ENCODE assay signal across 15 mouse cellular contexts in the genomic region with DNA sequence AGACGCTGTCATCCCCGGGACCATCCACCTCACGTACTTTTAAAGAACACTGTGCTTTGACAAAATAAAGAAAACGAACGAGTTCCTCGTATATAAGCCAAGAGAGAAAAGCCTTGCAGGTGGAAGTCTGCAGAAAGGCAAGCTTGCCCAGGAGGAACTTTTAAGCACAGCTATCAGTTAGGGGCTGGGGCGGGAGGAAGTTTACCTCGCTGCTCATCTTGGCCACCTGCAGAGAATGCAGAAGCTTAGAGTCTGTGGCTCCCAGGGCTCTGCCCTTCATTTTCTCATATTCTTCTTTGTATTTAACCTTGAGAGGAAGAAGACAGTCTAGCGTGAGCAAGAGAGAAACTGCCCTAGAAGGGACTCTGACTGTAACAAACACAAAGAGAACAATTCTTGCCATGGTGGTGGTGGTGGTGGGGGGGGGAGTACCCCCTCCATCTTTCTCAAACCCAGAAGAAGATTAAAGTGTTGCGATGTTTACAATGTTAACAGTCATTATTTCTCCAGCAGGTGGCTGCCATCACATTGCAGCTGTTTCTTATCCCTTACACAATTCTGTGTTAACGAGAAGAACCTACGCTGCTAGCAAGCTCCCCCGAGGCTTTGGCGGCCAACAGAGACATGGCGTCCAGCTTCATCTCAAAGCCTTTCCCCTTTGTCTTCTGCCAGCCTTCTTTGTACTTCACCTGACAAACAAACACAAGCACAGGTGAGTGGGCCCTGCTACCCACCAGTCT. TPM values are rescaled to one million over a fixed set of nuclear protein-coding genes. Genes with fewer than 3 reads are reported as not detected.
A peak's percentile ranks its signal among the peaks of the same experiment; 100 is the strongest.
DNase-seq lines count a peak whose midpoint lies in the region; ATAC-seq lines count a peak whose summit lies in the region.
"Had no signal": no experiment of that assay in that cellular context is flagged by ENCODE, and none has a peak within 500 bp of the region (broad histone marks: within the 10 kb centered on the region; RNA-seq: fewer than 3 reads in every experiment).

No protein-coding gene starts in this region.

- H3K9ac ChIP-seq in intestine, embryonic 14.5 days (ENCODE audit: low read length): no peak overlapping the region
- H3K9ac ChIP-seq in intestine, embryonic 15.5 days: no peak overlapping the region
- no peak overlapping the region for H3K9ac ChIP-seq in stomach, embryonic 16.5 days (ENCODE audit: low read length)
- H3K9ac ChIP-seq: forebrain, postnatal 0 days; limb, embryonic 13.5 days; midbrain, embryonic 15.5 days; neural tube, embryonic 12.5 days had no signal

- no peaks in the 10 kb centered on the region for H3K36me3 ChIP-seq in intestine, embryonic 14.5 days (ENCODE audit: control insufficient read depth, insufficient read depth, low read length)
- H3K36me3 ChIP-seq in intestine, embryonic 15.5 days: no peaks in the 10 kb centered on the region
- H3K36me3 ChIP-seq in stomach, embryonic 16.5 days (ENCODE audit: control insufficient read depth, insufficient read depth, low read length): no peaks in the 10 kb centered on the region
- H3K36me3 ChIP-seq: limb, embryonic 13.5 days; midbrain, embryonic 15.5 days; neural tube, embryonic 12.5 days had no signal

- peak overlapping the region; percentile 22; the same call in 1 of the 2 replicates for H3K4me2 ChIP-seq in intestine, embryonic 14.5 days (ENCODE audit: low read length)
- H3K4me2 ChIP-seq in intestine, embryonic 15.5 days (replicated peaks): no peak overlapping the region
- H3K4me2 ChIP-seq in stomach, embryonic 16.5 days (ENCODE audit: low read depth, low read length): peak overlapping the region; percentile 14; the same call in 1 of the 2 replicates
- H3K4me2 ChIP-seq: limb, embryonic 13.5 days; midbrain, embryonic 15.5 days; neural tube, embryonic 12.5 days had no signal

- no peak for ATAC-seq in intestine, embryonic 14.5 days (replicated peaks; ENCODE audit: low FRiP score, low TSS enrichment, low read depth)
- ATAC-seq in intestine, embryonic 15.5 days: no peak
- peak; percentile 61; the same call in 1 of the 2 replicates for ATAC-seq in stomach, embryonic 16.5 days (ENCODE audit: insufficient read depth, low FRiP score)
- ATAC-seq: forebrain, postnatal 0 days; midbrain, embryonic 15.5 days had no signal

- intact Hi-C loops in gastrocnemius, postnatal 14 days (cut with DNase I; ENCODE audit: low total_unique reads): no loop called here

- peaks cover 14% of the 10 kb centered on the region for H3K4me1 ChIP-seq in intestine, embryonic 14.5 days (replicated peaks; ENCODE audit: control insufficient read depth, insufficient read depth, low read length)
- H3K4me1 ChIP-seq in intestine, embryonic 15.5 days (replicated peaks): peaks cover 8% of the 10 kb centered on the region; the same call in 1 of the 2 replicates
- H3K4me1 ChIP-seq in stomach, embryonic 16.5 days (ENCODE audit: control insufficient read depth, insufficient read depth, low read length): peaks cover 18% of the 10 kb centered on the region; the same call in 1 of the 2 replicates
- H3K4me1 ChIP-seq: neural tube, embryonic 12.5 days had no signal

- peak overlapping the region; percentile 49 for H3K27ac ChIP-seq in intestine, embryonic 14.5 days (ENCODE audit: low read depth)
- H3K27ac ChIP-seq in intestine, embryonic 15.5 days: no peak overlapping the region
- peak overlapping the region; percentile 63 for H3K27ac ChIP-seq in stomach, embryonic 16.5 days (ENCODE audit: low read length)
- H3K27ac ChIP-seq: limb, embryonic 13.5 days; macrophage; midbrain, embryonic 15.5 days; neural tube, embryonic 12.5 days had no signal

- no peak overlapping the region for H3K4me3 ChIP-seq in intestine, embryonic 14.5 days (ENCODE audit: low read depth, low read length)
- no peak overlapping the region for H3K4me3 ChIP-seq in intestine, embryonic 15.5 days (replicated peaks)
- no peak overlapping the region for H3K4me3 ChIP-seq in stomach, embryonic 16.5 days (replicated peaks; ENCODE audit: low read length)
- H3K4me3 ChIP-seq: limb, embryonic 13.5 days; midbrain, embryonic 15.5 days; neural tube, embryonic 12.5 days had no signal

- DNase-seq in intestine, embryonic 14.5 days (ENCODE audit: low spot score): no peak
- peak; percentile 62 to 66 for DNase-seq in spleen, postnatal 36 days (ENCODE audit: low spot score in 2 of 2)
- no peak for DNase-seq in spleen, postnatal 14 days (ENCODE audit: low spot score in 2 of 2)
- DNase-seq in adrenal gland, adult 8-10 months: no peak
- DNase-seq in adrenal gland, adult (ENCODE audit: inconsistent age in 2 of 2, low spot score in 1 of 2): no peak
- DNase-seq in gastrocnemius, postnatal 14 days: no peak
- DNase-seq: cerebellum, adult 18-20 months; embryo, embryonic 11 days; forebrain, postnatal 0 days had no signal

- H3K9me3 ChIP-seq in intestine, embryonic 14.5 days (ENCODE audit: control insufficient read depth, low read length): no peaks in the 10 kb centered on the region
- no peaks in the 10 kb centered on the region for H3K9me3 ChIP-seq in intestine, embryonic 15.5 days
- H3K9me3 ChIP-seq in stomach, embryonic 16.5 days (replicated peaks; ENCODE audit: control insufficient read depth, low read length): no peaks in the 10 kb centered on the region
- H3K9me3 ChIP-seq: limb, embryonic 13.5 days; midbrain, embryonic 15.5 days; neural tube, embryonic 12.5 days had no signal

- 32% methylated on average over 15 of the region's 15 CpGs for WGBS in intestine, embryonic 14.5 days
- 41% methylated on average over 15 of the region's 15 CpGs for WGBS in intestine, embryonic 15.5 days
- 36% methylated on average over 15 of the region's 15 CpGs for WGBS in stomach, embryonic 16.5 days

- no peaks in the 10 kb centered on the region for H3K27me3 ChIP-seq in intestine, embryonic 14.5 days (replicated peaks; ENCODE audit: control insufficient read depth, insufficient read depth, low read length)
- no peaks in the 10 kb centered on the region for H3K27me3 ChIP-seq in intestine, embryonic 15.5 days (replicated peaks)
- no peaks in the 10 kb centered on the region for H3K27me3 ChIP-seq in stomach, embryonic 16.5 days (ENCODE audit: control insufficient read depth, insufficient read depth, low read length)
- H3K27me3 ChIP-seq: midbrain, embryonic 15.5 days; neural tube, embryonic 12.5 days had no signal

RNA-seq across cellular contexts. Expression of gene Nrap, which starts 25.9 kb away (rescaled TPM):
- polyA plus RNA-seq in intestine, embryonic 14.5 days (2014; fragmentation: Nextera tagmentation; extraction: Ambion mirVana): 0.26 and 0.27 TPM in 2 replicates
- 0.20 and 0.32 TPM in 2 replicates for polyA plus RNA-seq in intestine, embryonic 15.5 days (2015; fragmentation: Nextera tagmentation; extraction: Ambion mirVana)
- 0.35 and 2.6 TPM in 2 replicates for polyA plus RNA-seq in stomach, embryonic 16.5 days (2015; fragmentation: Nextera tagmentation; extraction: Ambion mirVana)
- under 1 TPM in 2 of 4 experiments, not detected in 2; 0.12 to 0.16 TPM for total RNA-seq in adrenal gland, adult 8-10 months (2022)
- total RNA-seq in gastrocnemius, postnatal 14 days (2021): 100 to 1,000 TPM; 506 to 571 TPM

RNA-seq across cellular contexts. Expression of gene Casp7, which starts 33.0 kb away (rescaled TPM):
- polyA plus RNA-seq in intestine, embryonic 14.5 days (2014; fragmentation: Nextera tagmentation; extraction: Ambion mirVana): 27.1 and 30.9 TPM in 2 replicates
- polyA plus RNA-seq in intestine, embryonic 15.5 days (2015; fragmentation: Nextera tagmentation; extraction: Ambion mirVana): 35.5 and 37.1 TPM in 2 replicates
- polyA plus RNA-seq in stomach, embryonic 16.5 days (2015; fragmentation: Nextera tagmentation; extraction: Ambion mirVana): 27.3 and 29.3 TPM in 2 replicates
- 10 to 100 TPM in 1 of 4 experiments, 1 to 10 TPM in 3; 5.3 to 12.2 (median 7.7) TPM for total RNA-seq in adrenal gland, adult 8-10 months (2022)
- total RNA-seq in gastrocnemius, postnatal 14 days (2021): 1 to 10 TPM; 6.2 to 7.7 TPM

Comparison
In these comparisons a context has a peak if more than half of its experiments do, and no peak if none do; other contexts are left out.
1. DNase-seq: peak in spleen, postnatal 36 days (2 of 2); none in intestine, embryonic 14.5 days (single experiment), spleen, postnatal 14 days (0 of 2), adrenal gland, adult 8-10 months (single experiment), adrenal gland, adult (0 of 2) and gastrocnemius, postnatal 14 days (single experiment).